Mouse (Mus musculus): Measurements from ENCODE around the gene Samsn1.

Samsn1 gene

DNA sequence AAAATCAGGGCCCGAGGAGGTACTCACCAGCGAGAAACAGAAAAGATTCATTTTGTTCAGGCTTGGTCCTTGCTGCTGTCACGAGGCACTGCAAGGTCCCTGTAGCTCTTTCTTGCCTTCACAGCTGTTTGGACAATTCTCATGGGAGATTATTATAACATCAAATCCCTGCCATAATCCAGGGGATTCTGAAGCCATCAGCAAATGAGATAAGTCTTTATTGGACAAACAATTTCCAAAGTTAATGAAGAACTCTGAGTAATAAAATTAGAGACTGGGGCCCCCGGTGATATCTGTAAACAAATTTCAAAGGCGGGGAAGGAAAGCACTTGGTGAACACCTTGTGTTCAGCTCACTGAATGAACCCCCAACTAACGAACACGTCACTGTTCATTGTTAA, at the start of gene Samsn1:
Gene Samsn1 (minus strand): TSS at position 101 of the 400 bp plus-strand sequence.
- DNase-seq: no peak

DNA sequence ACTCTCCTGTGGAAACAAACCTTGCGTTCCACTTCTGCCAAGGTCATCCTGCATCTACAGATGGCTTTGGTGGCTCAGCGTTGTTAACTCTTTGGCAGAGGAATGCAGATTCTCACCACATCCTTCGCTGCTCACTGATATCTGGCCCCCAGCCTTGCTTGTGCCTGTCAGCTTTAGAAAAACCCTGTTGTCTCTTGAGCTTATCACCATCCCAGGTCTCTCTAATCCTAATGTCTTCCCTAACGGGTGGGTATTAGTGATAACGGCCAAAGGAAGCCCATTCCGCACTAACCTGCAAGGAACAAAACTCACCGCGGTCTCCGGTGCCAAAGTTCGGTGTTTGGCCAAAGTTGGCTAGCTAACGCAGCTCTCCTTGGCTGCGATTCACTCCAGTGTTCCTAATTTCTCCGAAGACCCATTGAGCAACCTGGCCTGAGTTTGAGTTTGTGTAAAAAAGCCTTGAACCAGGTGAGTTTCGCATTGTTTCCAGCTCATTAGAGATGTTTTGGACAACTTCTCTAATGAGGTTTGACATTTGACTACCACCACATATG, 44.1 kb upstream of the Samsn1 start:
- peak in 1 of 2 experiments; percentile 10 for DNase-seq

DNA sequence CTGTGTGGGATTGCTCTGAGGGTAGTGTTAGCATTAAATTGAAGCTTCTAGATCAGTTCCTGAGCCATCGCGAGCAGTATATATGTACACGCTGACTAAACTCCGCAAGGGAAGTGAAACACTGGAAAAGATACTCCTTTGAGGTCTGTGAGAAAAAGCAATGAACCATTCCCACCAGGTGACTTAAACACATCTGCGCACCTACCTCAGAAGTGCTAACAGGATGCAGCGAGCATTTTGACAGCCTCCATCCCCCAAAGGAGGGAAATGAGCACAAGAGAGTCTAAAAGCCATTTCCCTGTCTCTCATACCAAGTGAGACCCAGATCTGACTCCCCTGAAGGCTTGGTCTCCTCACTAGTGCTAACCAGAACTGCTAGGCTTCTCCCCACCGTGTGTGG, 32.9 kb upstream of the Samsn1 start:
- no peak for DNase-seq

DNA sequence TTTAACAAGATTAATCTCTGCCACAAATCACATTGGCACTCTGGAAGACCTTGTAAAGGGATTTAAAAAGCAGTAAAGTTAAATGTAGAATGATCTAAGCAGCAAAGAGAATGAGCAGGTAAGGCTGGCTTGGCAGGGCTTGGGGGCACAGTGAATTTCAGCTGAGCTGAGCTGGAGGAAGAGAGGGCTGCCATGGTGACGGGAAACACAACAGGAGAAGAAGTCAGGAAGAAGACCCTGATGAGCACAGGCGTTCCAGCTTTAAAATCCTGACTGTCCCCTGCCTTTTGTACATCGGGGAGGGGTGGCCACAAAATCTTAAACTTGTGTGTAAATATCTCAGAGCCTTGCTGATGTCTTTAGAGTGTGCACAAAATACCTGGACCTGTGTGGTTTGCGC, 32.0 kb upstream of the Samsn1 start:
- no peak for DNase-seq

DNA sequence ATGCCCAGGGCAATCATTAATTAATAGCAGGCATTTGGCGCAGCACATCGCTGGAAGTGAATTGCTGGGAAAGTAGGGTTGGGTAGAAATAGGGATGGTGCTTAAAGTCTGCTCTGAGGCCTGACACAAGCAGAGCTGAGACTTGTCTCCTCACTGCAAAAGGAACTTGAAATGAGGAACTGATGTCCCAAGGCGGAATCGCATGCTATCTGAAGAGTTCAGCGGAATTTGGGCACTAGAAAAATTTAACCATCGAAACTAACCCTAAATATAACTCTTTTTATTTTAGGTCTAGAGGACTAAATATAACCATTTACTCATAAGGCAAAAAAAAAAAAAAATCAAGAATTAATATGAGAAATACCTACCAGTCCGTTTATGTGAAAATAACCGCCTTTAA, 31.5 kb upstream of the Samsn1 start:
- no peak for DNase-seq

DNA sequence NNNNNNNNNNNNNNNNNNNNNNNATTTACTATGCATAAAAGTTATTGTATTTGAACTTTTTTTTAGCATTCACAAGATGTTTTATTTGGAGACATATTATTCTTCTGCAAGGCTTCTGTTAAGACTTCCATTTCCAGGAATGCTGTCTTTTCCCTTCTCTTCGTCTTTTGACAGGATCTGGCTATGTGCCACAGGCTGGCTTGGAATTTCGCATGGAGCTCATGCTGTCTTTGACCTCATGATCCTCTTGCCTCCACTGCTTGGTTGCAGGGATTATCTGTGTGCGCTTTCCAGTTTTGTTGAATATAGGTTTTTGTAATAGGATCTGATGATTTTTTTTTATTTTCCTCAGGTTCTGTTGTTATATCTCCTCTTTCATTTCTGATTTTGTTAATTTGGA, 25.0 kb upstream of the Samsn1 start:
- peak in 1 of 2 experiments; percentile 33 for DNase-seq

DNA sequence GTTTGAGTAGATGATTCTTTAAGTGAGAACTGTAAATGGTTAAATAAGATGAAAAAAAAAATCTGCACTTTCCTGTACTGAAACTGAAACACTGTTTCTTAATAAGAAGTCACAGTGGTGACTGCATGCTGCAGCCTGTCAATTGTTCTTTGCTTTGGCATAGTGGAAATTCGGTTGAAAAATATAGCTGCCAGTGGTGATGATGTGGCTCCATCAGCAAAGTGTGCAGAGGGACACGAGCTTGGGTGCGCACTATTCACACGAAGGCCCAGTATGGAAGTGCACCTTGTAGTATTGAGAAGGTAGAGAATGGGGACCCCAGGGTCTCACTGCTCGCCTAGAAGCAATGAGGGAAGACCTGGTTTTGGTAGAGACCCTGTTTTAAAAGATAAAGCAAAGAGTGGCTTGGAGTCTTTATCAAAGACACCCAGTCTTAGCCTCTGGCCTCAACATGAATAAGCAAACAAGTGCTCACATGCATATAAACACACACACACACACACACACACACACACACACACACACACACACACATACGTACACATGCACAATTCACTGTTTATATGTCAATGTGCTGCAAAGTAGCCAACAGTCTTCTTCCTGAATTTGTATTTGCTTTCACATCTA, 18.4 kb upstream of the Samsn1 start:
- DNase-seq: no peak

DNA sequence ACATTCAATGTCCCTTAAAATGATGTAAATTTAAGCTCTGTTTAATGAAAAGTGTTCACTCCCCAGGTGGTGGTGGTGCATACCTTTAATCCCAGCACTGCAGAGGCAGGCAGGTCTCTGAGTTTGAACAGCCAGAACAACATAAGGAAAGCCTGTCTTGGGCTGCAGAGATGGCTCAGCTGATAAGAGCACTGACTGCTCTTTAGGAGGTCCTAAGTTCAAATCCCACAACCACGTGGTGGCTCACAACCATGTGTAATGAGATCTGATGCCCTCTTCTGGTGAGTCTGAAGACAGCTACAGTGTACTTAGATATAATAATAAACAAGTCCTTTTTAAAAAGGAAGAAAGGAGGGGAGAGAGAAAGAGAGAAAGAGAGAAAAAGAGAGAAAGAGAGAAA, 2.9 kb downstream of the Samsn1 start:
- no peak for DNase-seq

DNA sequence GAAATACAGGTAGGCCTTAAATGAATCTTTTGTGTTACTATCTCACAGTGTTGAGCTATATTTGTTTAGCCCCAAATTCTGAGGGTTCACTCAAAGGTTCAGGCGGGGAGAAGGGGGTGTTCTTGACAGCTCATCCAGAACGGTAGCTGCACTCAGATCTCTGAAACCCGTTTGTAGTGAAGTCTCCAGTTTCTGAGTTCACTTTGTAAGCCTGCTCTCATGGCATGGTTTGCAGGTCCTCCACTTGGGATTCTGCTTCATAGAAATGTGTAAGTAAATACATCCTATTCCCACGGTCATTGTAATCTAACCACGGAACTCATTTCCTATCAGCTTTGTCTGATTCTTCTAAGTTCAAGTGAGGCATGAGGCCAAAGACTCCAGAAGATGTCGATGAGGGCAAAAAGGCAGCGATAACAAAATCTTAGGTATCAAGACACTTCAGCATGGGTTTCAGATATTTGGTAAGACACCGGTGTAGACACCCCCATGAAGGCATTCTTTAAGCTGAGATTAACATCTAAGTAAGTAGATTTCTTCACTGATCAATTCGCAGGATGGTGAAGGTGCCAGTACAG, 18.2 kb downstream of the Samsn1 start:
- no peak for DNase-seq

DNA sequence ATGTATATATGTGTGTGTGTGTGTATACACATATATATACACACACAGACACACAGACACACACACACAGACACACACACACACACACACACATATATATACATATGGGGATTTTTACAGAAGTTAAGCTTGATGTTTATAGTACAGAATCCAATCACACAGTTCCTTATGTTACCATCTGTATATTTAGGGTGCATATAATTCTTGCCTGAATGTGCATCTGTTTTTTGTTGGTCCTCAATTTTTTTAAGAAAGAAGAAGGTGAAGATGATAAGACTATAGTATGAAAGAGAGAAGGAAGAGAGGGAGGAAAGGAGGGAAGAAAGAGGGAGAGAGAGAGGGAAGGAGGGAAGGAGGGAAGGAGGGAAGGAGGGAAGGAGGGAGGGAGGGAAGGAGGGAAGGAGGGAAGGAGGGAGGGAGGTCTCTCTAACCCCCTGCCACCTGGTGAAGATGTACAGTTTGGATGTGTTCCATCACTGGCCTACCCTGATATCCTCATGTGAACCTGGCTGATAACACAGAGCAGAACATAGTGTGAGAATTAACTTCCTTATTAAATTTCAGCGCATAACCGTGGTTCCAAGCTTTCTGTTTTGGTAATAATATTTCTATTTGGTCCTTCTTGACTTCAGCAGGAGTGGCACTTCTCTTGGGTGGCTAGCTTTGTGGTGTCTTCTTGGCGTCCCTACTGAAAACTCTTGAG, 19.1 kb downstream of the Samsn1 start:
- DNase-seq: no peak

DNA sequence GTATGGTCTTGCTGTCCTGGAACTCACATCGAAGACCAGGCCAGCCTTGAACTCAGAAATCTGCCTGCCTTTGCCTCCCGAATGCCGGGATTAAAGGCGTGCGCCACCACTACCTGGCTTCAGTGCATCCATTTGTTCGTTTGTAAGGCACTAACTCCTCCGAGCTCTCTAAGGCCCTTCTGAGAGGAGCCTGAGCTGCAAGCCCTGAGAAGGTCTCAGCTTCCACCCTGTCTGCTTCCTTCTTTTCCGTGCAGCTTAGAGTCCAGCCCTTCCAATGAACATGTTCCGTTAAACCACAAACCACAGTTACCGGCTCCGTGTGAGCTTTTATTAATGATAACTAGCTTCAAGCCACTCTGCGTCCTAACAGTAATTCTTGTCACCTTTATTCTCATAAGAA, 19.8 kb downstream of the Samsn1 start:
- no peak for DNase-seq

DNA sequence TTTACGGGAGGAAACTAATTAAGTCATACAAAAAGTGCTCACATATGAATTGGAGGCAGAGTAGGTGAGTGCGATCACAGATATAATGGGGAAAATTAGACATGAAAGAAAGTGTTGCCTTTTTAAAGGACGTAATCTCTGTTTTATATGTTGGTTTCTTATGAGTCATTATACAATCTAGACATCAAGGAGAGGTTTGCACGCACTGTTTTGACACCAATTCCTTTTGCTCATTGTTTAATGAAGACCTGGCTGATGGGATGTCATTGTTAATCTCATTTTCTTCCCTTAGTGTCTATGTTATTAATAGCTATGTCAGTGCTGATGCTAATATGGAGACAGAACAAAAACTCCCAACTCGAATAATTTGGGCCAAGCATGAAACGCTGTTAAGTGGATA, 20.3 kb downstream of the Samsn1 start:
- no peak for DNase-seq

DNA sequence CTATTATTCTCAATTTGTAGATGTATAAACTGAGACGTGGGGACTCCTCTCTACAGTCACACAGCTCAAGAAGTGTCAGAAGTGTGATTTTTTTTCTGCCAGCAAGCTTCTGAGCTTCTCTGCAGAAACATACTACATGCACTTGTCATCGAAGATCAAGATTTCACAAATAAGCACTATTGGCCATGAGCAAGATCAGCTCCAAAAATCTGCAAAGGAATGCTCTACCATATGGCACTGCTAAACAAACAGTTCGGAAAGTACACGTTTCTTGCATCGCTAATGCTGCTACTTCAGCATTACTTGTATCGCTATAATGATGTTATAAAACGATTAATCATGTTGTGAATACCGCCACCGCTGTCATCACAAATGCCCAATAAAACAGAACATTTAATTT, 22.0 kb downstream of the Samsn1 start:
- no peak for DNase-seq

DNA sequence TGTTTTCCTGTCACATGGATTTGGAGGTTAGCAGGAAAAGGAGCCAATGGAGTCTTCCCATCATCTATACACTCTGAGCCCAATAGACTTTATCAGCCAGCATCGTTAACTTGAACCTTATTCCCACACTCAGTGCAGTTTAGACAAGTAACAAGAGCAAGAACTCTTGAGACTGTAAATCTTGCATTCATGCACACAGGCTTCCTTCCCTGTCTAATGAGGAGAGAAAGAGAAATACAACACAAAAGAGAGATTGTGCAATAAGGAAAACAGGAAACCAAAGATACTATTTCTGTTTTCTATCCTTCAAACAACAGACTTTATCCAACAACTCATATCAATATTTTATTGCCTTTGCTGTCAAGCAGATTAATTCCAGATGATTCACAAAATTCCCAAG, 31.9 kb downstream of the Samsn1 start:
- DNase-seq: no peak

DNA sequence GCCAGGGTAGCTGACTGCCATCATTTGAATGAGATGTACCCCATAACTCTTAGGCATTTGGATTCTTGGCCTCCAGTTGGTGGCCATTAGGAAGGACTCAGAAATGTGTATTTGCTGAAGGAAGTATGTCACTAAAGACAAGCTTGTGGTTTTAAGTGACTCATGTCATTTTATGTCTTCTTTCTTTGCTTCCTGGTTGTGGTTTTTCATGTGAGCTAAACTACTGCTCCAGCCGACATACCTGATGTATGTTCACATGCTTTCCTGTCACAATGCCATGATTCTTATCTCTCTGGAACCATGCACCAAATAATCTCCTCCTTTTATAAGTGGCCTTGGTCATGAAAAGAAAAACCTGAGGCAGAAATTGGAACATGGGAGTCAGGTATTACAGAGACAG, 38.2 kb downstream of the Samsn1 start:
- no peak for DNase-seq

DNA sequence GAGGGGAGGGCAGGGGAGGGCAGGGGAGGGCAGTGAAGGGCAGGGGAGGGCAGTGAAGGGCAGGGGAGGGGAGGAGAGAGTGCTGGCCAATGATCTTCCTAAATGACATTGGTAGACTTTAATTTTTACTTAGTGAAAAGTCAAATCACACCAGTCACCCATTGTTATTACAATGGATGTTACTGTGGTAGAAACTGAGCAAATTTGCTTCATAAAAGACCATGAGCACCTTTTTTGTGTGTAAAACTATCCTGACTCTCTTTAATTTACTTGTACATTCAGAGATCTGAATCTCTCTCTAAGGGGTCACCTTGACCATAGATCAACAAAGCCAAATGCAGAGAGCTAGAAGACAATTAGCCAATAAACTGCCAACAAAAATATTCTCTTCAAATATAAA, 42.7 kb downstream of the Samsn1 start:
- DNase-seq: no peak

DNA sequence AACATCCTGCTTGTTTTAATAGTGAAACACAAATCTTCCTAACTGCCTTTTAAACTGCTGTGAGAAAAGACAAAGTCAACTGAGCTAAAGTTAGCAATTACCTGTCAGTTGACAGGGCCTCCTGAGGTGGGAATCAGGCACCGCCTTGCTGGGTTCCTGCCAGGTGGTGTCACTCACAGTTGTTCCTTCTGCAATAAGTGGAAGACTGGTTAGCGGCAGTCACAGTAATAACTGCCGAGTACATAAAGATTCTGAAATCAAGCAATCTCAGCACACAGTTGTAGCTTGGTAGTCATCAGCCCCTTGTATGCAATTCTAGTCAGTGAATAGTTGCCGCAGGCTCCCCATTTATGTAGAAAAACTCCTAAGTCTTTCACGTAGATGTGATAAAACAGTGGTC, 44.3 kb downstream of the Samsn1 start:
- DNase-seq: no peak

DNA sequence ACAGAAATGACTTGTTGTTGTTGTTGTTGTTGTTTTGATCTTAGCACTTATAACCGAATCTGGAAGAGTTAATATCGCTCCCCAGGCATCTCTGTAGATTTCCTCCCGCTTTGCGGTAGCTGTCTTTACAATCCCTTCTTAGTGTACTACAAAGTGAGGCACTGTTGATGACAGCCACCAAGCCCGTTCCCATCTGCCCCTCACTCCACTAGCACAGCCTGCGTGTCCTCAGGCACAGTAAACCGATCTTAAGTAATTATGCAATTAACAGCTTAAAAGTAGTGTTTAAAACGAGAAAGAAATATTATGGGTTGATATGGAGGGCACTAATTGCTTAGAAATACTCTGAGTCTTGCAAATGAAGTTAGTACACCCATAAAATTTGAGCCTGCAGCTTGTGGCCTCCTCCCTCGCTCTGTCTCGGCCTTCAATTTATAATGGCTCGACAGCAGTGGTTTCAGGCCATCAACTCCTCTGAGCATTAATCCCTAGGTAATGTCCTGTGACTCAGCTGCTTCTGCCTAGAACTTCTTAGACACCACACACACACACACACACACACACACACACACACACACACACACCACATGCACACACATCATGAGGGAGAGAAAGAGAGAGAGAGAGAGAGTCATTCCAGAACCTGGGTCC, 46.3 kb downstream of the Samsn1 start:
- DNase-seq: no peak

DNA sequence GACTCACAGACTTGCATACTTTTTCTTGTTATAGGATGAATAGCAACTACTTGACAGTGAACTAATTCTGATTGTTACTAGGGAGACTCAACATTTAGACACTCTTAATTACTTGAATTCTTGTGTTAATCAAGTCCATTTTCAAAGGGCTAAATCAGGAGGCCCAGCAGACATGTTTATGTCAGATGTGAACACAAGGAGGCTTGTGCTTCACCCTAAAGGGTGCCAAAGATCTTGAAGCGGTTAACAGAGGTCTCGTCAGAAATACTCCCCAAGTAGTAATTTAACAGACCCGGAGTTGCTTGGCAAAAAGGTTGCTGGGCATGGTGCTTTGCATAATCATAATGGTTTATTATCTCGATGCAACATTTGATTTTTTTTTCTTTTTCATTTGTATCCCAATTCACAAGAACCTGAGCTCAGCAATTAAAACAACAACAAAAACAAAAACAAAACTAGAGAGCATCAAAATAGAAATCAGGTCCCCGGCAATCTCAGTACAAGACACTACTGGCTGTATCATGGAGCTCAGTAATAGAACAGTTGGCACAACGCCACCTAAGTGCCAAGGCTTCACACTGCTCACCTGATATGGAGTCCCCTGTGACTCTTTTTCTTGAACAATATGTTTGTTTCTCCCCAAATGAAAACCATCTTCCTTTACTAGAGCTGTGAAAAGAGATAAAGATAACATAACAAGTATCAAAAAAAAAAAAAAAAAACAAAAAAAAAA, 51.6 kb downstream of the Samsn1 start:
- no peak for DNase-seq

DNA sequence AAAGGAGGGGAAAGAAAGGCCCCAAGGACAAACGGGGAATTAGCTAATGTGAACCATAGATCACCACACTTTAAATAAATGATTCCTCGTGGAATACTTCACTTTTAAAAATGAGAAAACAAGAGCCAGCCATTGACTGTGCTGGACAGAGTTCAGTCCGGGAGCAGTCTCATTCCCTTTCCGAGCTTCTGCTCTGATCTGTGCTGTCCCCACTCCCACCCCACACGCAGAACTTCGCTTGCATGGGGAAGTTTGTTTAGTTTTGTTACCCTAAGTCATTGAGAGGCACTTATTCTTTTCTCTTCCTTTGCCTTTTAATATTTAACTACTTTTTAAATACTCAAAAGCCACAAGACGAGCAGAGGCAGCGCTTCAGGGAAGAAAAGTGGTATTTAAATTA, 60.1 kb downstream of the Samsn1 start:
- no peak for DNase-seq

DNA sequence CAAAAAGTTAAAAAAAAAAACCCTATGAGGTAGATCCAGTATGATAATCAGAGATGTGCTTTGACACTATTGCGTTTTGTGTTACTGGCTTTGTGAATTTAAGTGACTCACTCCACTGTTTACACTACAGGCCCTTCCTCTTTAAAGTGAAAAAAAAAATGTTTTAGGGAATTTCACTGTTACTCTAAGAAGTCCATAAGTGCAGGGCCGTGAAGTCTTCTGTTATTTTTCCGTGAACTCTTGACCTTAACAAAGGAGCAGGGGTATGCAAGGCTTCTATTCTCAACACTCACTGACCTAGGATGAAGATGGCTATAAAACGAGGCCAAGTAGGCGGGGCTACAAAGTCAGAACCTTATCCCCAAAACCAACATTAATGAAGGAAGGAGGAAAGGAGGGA, 60.6 kb downstream of the Samsn1 start:
- no peak for DNase-seq

DNA sequence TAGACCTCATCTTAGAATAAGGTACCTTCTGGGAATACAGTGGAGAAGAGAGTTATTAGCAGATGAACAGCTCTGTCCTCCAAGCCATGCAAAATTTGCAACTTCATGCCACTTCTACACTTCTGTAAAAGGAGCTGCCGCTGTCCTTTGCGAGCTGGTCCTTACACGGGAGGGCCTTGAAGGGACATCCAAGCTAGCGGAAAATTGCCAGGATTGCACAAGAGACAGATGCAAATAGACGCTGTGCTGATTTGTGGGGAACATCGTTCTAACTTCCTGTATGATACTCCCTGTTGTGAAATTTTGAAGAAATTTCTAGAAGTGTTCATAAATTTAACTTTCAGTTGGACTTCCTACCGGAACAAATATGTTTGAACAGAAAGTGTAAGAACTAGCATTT, 61.0 kb downstream of the Samsn1 start:
- no peak for DNase-seq

DNA sequence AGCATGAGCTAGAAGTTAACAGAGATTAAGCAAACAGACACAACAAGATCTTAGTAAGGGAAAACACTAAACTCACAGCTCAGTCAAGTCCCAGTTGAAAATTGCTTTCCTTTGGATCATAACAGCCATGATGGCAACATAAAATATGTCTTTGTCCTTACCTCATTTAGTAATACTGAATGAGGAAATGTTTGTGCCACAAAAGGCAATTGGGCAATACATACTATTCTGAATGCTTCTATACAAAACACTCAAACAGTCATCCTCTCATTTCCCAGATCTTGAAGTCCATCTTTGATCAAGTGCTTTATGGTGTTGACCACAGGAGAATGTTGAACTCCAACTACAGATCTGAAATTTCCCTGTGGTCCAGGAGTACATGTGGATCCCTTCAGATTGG, 88.7 kb downstream of the Samsn1 start:
- DNase-seq: no peak
